Mouse (Mus musculus) heart, embryonic 11.5 days (tissue): ENCODE results near the gene Akt1. TPM values are rescaled to one million over a fixed set of nuclear protein-coding genes. Genes with fewer than 3 reads are reported as not detected.

Source experiments
- ATAC-seq: fragments of 200-750 bp; cut with Nextera tagmentation; replicated peaks from 2 replicates; pipeline ENCODE4 v1.8.0; 2017; ENCODE audit warnings: moderate library complexity; ENCODE audit not compliant: insufficient number of reproducible peaks, low FRiP score, low TSS enrichment
- H3K27ac ChIP-seq: fragments of 300-500 bp; sonication (generic); 2 replicates; pipeline ENCODE4 v1.5.1; 2014; ENCODE audit warnings: mild to moderate bottlenecking, low read depth, low read length
- H3K27me3 ChIP-seq: fragments of 300-500 bp; sonication (generic); 2 replicates; pipeline ENCODE4 v1.6.1; 2014; ENCODE audit warnings: mild to moderate bottlenecking, low read length, mixed read lengths; ENCODE audit not compliant: control insufficient read depth, insufficient read depth
- H3K36me3 ChIP-seq: fragments of 300-500 bp; sonication (generic); 2 replicates; pipeline ENCODE4 v1.6.1; 2014; ENCODE audit warnings: mild to moderate bottlenecking, low read length, moderate library complexity, mixed read lengths; ENCODE audit not compliant: control insufficient read depth, insufficient read depth
- H3K4me1 ChIP-seq: fragments of 300-500 bp; sonication (generic); 2 replicates; pipeline ENCODE4 v1.6.1; 2014; ENCODE audit warnings: low read length; ENCODE audit not compliant: control insufficient read depth, insufficient read depth
- H3K4me2 ChIP-seq: fragments of 300-500 bp; sonication (generic); 2 replicates; pipeline ENCODE4 v1.6.1; 2014; ENCODE audit warnings: mild to moderate bottlenecking, moderate library complexity
- H3K4me3 ChIP-seq: fragments of 300-500 bp; sonication (generic); 2 replicates; pipeline ENCODE4 v1.5.1; 2014; ENCODE audit warnings: low read depth, low read length
- H3K9ac ChIP-seq: fragments of 300-500 bp; sonication (generic); 2 replicates; pipeline ENCODE4 v1.6.1; 2014; ENCODE audit warnings: mild to moderate bottlenecking, low read depth, low read length, moderate library complexity
- H3K9me3 ChIP-seq: fragments of 300-500 bp; sonication (generic); replicated peaks from 2 replicates; pipeline ENCODE4 v1.6.1; 2016; ENCODE audit warnings: low read length; ENCODE audit not compliant: control insufficient read depth
- WGBS: fragments of 180-500 bp; shearing (Covaris S2); extraction: QIAGEN DNeasy Blood & Tissue Kit; methylation state at CpG from one replicate; pipeline ENCODE4 v1.1.7; 2014; ENCODE audit not compliant: insufficient replicate concordance; 5-methylcytosine and 5-hydroxymethylcytosine counted together
- polyA plus RNA-seq: library from polyadenylated mRNA; unstranded; fragments of >200 nt; fragmentation: Nextera tagmentation; extraction: Ambion mirVana; gene quantifications from 2 replicates; pipeline ENCODE4 v1.2.1, GENCODE M21; 2014

Gene Akt1
- polyA plus RNA-seq, 1 experiment from 2014 or later = 94.2 TPM

- Histone ChIP-seq H3K27ac (peak overlapping the region; percentile 92), H3K36me3 (peaks cover 42% of the 10 kb centered on the region), H3K27me3 (no peaks in the 10 kb centered on the region), H3K9me3 (no peaks in the 10 kb centered on the region), H3K4me2 (peak overlapping the region; percentile 40), H3K9ac (peak overlapping the region; percentile 30; the same call in 1 of the 2 replicates), H3K4me1 (peaks cover 59% of the 10 kb centered on the region), H3K4me3 (no peak overlapping the region)
- WGBS = 52% methylated on average over 3 of the region's 3 CpGs
- no peak for ATAC-seq
Observed at GRCm38 (mm10) chr12:112661327-112661605, 13.4 kb downstream of the Akt1 start.

- 26% methylated on average over 5 of the region's 5 CpGs for WGBS
- H3K4me1 ChIP-seq = peaks cover 54% of the 10 kb centered on the region
- H3K36me3 ChIP-seq = peaks cover 45% of the 10 kb centered on the region
- H3K4me3 ChIP-seq = no peak overlapping the region
- peak overlapping the region; percentile 40 for H3K4me2 ChIP-seq
- H3K27ac ChIP-seq = peak overlapping the region; percentile 92
- H3K27me3 ChIP-seq = no peaks in the 10 kb centered on the region
- ATAC-seq = peak; percentile 60
- H3K9me3 ChIP-seq = no peaks in the 10 kb centered on the region
- peak overlapping the region; percentile 4 for H3K9ac ChIP-seq
Observed at GRCm38 (mm10) chr12:112660576-112661326, 13.9 kb downstream of the Akt1 start.

- peaks cover 48% of the 10 kb centered on the region for H3K4me1 ChIP-seq
- no peak overlapping the region for H3K9ac ChIP-seq
- 79% methylated on average over 6 of the region's 6 CpGs for WGBS
- ATAC-seq = no peak
- H3K4me3 ChIP-seq = no peak overlapping the region
- H3K4me2 ChIP-seq = no peak overlapping the region
- H3K27ac ChIP-seq = 0 out of 2 replicates have a peak overlapping the region, but pooled peaks have one; percentile 22
- H3K36me3 ChIP-seq = peaks cover 52% of the 10 kb centered on the region
- no peaks in the 10 kb centered on the region for H3K9me3 ChIP-seq
- no peaks in the 10 kb centered on the region for H3K27me3 ChIP-seq
Observed at GRCm38 (mm10) chr12:112659109-112659508, 15.6 kb downstream of the Akt1 start.

GRCm38 (mm10) chr12:112658619-112659018 lies 16.1 kb downstream of the Akt1 start:
- H3K4me3 ChIP-seq = no peak overlapping the region
- peaks cover 49% of the 10 kb centered on the region for H3K4me1 ChIP-seq
- no peak overlapping the region for H3K4me2 ChIP-seq
- no peak overlapping the region for H3K9ac ChIP-seq
- 91% methylated on average over 7 of the region's 7 CpGs for WGBS
- peaks cover 56% of the 10 kb centered on the region for H3K36me3 ChIP-seq
- ATAC-seq = no peak
- H3K27ac ChIP-seq = no peak overlapping the region
- H3K27me3 ChIP-seq = no peaks in the 10 kb centered on the region
- no peaks in the 10 kb centered on the region for H3K9me3 ChIP-seq

DNA sequence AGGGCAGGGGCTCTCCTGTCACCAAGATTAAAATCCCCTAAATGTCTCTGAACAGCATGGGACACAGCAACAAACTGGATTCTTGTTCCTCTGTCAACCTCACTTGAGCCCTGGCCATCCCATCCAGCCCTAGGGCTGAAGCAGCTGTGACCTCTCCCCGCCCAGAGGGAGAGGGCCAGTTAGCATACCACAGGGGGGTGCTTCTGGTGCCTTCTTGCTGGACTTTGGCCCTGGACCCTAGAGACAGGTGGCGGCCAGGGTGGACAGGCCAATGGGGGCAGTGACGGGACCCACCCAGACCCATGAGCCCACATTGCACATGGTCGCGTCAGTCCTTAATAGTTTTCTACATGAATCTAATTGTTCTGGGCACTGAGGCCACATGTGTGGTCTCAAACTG lies 20.6 kb downstream of the Akt1 start:
- 93% methylated on average over 5 of the region's 5 CpGs for WGBS
- H3K4me2 ChIP-seq = no peak overlapping the region
- H3K9ac ChIP-seq = peak overlapping the region; percentile 28; the same call in 1 of the 2 replicates
- no peaks in the 10 kb centered on the region for H3K27me3 ChIP-seq
- H3K4me3 ChIP-seq = no peak overlapping the region
- peaks cover 53% of the 10 kb centered on the region for H3K36me3 ChIP-seq
- peaks cover 20% of the 10 kb centered on the region for H3K4me1 ChIP-seq
- no peaks in the 10 kb centered on the region for H3K9me3 ChIP-seq
- H3K27ac ChIP-seq = peak overlapping the region; percentile 77
- no peak for ATAC-seq

DNA sequence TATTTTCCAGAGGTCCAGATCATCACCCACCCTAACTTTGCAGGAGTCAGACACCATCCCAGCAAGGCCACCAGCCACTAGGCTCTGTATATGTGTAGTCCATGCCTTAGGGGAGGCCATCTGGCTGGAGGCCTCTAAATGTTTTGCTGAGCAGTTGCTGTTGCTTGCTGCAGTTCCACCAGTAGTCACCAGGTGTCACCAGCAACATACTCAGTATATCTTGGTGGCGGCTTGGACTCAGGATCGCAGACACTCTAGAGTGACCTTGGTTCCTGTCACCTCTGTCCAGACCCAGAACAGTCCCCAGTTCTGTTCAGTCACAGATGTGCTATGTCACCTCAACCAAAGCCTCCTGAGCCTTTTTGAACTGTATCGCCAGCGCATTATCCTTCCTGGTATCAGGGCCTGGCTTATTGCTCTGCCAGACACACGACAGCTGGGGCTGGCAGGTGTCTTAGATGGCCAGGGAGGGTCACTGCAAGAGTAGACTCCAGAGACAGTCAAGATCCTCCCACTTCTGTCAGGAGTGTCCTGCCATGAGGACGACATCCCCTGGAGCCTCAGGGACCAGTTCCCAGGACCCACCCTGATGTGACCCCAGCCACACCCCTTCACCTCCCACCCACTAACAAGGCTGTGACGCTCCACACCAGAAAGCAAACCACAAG lies 21.4 kb downstream of the Akt1 start:
- 35% methylated on average over 7 of the region's 7 CpGs for WGBS
- no peaks in the 10 kb centered on the region for H3K27me3 ChIP-seq
- H3K4me1 ChIP-seq = peaks cover 20% of the 10 kb centered on the region
- no peaks in the 10 kb centered on the region for H3K9me3 ChIP-seq
- H3K4me2 ChIP-seq = peak overlapping the region; percentile 11; the same call in 1 of the 2 replicates
- H3K36me3 ChIP-seq = peaks cover 45% of the 10 kb centered on the region
- ATAC-seq = peak; percentile 32; the same call in 1 of the 2 replicates
- peak overlapping the region; percentile 77 for H3K27ac ChIP-seq
- H3K4me3 ChIP-seq = no peak overlapping the region
- 0 out of 2 replicates have a peak overlapping the region, but pooled peaks have one; percentile 16 for H3K9ac ChIP-seq

DNA sequence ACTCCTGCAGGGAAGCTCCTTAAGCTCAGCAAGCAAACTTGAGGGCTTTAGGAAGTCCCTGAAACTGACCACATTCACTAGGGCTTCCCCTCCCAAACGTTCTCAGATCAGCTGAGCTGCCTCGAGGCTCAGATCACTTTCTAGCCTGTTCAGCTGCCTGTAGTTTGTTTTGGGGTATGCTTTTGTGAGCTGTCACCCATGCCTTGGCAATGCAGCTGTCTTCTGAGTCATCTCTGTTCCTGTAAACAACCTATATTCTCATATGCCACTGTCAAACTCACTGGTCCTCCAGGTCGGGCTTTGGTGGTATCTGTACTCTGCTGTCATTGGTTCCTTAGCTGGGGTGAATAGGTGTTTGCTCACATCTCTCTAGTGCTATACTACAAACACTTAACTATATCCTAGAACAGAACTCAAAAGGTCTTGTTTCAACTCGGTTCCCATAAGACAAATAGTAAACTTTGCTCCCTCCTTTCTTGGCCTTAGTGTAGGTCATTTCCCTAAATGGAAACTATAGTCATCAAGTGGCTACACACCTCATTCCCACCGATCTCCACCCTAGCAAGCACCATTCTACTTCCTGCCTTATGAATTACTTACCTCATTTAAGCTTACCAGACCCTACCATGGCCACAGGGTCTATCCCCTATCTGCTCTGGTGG lies 22.8 kb downstream of the Akt1 start:
- Histone ChIP-seq H3K9me3 (no peaks in the 10 kb centered on the region), H3K27ac (no peak overlapping the region), H3K9ac (no peak overlapping the region), H3K4me3 (no peak overlapping the region), H3K27me3 (no peaks in the 10 kb centered on the region), H3K4me2 (no peak overlapping the region), H3K36me3 (peaks cover 37% of the 10 kb centered on the region), H3K4me1 (peaks cover 20% of the 10 kb centered on the region)
- ATAC-seq = no peak
- WGBS = 84% methylated on average over 5 of the region's 5 CpGs

GRCm38 (mm10) chr12:112648081-112648480 lies 26.6 kb downstream of the Akt1 start:
- no peak overlapping the region for H3K4me3 ChIP-seq
- no peak overlapping the region for H3K27ac ChIP-seq
- ATAC-seq = no peak
- H3K27me3 ChIP-seq = no peaks in the 10 kb centered on the region
- no peak overlapping the region for H3K9ac ChIP-seq
- H3K4me2 ChIP-seq = no peak overlapping the region
- H3K9me3 ChIP-seq = no peaks in the 10 kb centered on the region
- peaks cover 11% of the 10 kb centered on the region for H3K36me3 ChIP-seq
- peaks cover 18% of the 10 kb centered on the region for H3K4me1 ChIP-seq
- WGBS = 86% methylated on average over 5 of the region's 5 CpGs
